Mouse (Mus musculus): Measurements from ENCODE around the gene Zfp148. TPM values are rescaled to one million over a fixed set of nuclear protein-coding genes. Genes with fewer than 3 reads are reported as not detected.

The Zfp148 gene
- total RNA-seq, 1 experiment from 2014 or later = 66.8 TPM

DNA sequence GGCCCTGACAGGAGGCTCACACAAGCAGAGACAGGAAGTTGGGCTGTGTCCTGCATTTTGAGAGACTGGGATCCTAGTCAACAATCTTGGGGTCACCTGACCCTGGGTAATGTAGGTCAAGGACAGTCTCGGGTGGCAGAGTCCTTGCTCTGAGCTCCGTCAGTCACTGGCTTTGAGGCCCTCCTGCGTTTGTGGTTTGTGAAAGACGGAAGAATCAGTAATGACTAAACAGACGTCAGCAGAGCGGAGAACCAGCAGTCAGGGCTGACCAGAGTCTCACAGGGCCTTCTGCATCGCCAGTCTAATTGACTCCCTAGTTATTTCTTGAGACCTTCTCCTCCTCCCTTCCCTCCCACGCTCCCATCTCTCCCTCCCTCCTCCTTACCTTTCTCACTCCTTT is 150.5 kb downstream of the Zfp148 start:
- DNase-seq = peak; percentile 54

DNA sequence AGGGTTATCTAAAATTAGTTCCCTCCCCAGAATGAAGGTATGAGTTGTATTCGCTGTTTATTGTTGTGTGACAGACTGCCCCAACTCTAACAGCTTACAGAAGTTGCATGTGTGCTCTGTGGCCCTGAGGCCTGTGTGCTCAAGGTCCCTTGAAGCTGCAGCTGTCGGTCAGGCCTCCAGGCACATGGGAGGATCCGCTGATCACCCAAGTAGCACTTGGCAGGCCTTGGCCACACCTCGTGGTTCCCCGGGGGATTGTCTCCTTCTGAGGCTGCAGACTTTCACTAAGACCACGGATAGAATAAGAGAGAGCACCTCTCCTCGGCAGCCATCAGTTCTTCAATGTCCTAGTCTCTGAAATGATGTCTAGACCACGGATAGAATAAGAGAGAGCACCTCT is 155.8 kb downstream of the Zfp148 start:
- DNase-seq = peak; percentile 44

DNA sequence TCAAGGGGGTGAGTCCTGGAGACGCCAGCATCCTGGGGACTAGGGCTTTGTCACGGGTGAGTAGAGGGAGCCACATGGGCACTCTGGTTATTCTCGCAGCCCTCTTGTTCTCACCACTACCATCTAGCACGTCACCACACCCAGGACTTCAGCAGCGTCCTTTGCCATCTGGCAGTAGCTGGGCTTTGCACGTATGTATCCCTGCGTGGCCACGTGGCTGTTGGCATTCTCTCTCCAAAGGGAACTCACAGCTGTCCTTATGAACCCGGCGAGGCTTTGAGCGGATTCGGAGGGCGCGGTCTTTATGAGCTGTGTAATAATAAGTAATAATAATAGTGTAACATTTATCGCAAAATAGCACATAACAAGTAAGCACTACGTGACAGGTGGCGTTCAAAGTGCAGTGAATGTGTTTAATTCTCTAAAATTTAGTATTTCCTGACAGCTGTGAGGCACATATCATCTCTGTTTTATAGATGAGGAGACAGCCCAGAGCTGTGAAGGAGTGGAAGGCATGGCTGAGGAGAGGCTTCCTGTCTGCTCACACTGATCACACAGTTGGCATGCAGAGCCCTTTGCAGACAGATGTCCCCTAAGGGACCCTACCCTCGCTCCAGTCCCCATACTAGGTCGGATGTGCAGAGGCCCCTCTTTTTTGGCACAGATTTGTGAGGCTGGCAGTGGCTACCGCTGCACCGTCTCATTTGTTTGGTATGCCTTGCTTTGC is 157.0 kb downstream of the Zfp148 start:
- DNase-seq = no peak

DNA sequence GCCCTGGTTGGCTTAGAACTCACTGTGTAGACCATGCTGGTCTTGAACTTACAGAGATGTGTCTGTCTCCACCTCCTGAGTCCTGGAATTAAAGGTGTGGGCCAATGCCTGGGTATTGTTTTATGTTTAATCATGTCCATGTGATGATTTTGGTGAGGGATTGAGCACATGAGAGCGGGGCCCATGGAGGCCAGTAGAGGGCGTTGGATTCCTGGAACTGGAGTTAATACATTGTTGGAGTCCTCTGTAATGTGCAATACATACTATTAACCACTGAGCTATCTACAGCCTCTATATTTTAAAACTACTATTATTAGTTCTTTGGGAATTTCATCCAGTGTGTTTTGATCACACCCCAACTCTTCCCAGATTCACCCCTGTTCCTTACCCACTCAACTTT is 163.7 kb downstream of the Zfp148 start:
- no peak for DNase-seq

DNA sequence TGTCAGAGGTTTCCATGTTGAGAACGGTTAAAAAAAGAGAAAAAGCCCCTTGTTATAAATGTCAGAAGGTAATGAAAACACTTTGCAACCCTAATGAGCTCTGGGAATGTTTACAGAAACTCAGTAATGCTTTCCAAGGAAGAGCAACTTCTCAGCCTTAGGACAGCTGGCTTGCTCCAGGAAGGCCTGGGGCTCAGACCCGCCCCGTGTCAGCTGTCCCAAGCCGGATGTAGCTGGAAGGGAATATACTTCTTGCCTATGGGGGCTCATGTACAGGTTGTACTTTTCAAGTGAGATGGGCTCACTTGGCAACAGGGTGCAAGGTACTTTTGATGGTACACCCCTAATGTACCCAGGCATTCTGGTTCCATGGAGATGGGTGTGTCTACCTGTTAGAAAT is 164.9 kb downstream of the Zfp148 start:
- no peak for DNase-seq

DNA sequence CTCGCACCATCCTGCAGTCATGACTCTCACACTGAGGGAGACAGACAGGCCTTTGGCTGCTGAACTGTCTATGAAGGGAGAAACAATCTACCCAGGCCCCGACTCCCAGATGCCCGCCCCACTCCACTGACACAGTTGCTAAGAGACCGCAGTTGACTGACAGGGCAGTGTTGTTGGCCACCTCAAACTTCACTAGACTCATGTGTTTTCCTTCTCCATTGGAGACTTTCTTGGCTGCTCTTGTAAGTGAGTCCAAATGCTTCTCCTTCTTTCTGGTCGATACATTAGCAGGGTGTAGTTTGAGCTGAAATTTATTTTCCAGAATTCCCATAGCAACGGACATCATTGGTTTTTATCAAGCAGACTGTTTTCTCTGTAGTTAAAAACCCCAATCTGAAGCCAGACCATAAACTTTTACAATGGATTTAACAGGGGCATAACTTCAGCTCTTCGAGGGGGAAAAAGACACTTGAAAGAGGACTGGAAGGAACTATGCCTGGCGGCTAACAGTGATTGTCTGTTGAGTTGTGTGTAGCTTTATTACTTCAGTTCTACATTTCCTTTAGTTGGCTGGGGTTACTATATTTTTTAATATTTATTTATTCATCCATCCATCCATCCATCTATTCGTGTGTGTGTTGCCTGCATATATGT is 173.2 kb downstream of the Zfp148 start:
- no peak for DNase-seq

Other genes starting within 250 kb of the Zfp148 start
- 46.1 and 59.0 TPM in 2 replicates for gene Osbpl11, start 195.8 kb upstream of the Zfp148 start, total RNA-seq (2021)
- gene Snx4, start 129.4 kb upstream of the Zfp148 start, total RNA-seq (2021) = 46.9 and 54.0 TPM in 2 replicates
- 0.52 and 0.86 TPM in 2 replicates for gene Slc12a8, start 136.5 kb downstream of the Zfp148 start, total RNA-seq (2021)